Mouse (Mus musculus) liver, postnatal 0 days (tissue): Measurements from ENCODE around the gene Nrgn.

Experiments
- CTCF ChIP-seq: sonication (generic); IDR thresholded peaks from 2 replicates; pipeline ENCODE4 v1.5.1; 2016; ENCODE audit warnings: antibody characterized with exemption, low read depth
- EP300 ChIP-seq: IDR thresholded peaks from 2 replicates; pipeline ENCODE4 v1.6.1; 2016; ENCODE audit warnings: antibody characterized with exemption, low read depth, mild to moderate bottlenecking

GRCm38 (mm10) chr9:37501170-37501569 lies 51.5 kb downstream of the Nrgn start:
- TF ChIP-seq CTCF (no peak), EP300 (no peak)
